Mouse (Mus musculus): ENCODE data around the gene Tmem258. TPM values are rescaled to one million over a fixed set of nuclear protein-coding genes. Genes with fewer than 3 reads are reported as not detected.

Gene Tmem258
- polyA plus RNA-seq (2015; fragmentation: Illumina TruSeq; extraction: RNeasy Lipid Tissue Mini Kit (QIAGEN cat#74804); ENCODE audit: low read depth, low replicate concordance): 106 TPM

DNA sequence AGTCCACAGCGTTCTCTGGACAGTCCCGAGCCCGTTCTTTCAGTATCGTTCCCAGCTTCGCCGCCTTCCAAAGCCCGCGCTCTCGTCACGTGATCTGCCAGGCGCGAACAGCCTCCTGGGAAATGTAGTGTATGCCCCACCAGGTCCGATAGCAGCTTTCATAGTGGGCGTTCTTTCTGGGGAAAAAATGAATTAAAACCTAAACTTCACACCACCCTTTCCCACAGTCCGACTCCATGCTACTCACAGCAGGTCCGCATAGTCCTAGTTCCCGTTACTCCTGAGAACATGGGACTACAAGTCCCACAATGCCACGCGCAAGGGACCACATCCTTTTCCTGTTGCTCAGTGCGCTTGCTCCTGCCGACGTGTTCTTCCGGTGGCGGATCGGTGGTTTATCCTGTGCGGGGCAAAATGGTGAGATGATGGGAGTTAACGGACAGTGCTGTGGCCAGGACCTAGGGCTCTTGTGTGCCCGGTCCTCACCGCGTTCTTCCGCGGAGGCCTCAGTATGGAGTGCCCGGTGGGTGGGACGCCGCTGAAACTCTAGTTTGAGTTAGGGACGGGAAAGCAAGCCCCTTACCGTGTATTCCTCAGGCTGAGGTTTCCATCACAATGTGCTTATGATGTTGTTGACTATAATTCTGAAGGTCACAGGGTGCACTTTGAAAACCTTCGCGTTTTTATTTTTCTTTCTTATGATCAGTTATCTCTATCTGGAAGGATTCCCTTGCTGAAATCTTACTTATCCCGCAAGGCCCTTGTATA is at the start of gene Tmem258, which contains the start of gene Fen1:
Gene Tmem258 (plus strand): TSS at position 167 of the 768 bp plus-strand sequence.
Gene Fen1 (minus strand): TSS at position 322 of the 768 bp plus-strand sequence.

DNA sequence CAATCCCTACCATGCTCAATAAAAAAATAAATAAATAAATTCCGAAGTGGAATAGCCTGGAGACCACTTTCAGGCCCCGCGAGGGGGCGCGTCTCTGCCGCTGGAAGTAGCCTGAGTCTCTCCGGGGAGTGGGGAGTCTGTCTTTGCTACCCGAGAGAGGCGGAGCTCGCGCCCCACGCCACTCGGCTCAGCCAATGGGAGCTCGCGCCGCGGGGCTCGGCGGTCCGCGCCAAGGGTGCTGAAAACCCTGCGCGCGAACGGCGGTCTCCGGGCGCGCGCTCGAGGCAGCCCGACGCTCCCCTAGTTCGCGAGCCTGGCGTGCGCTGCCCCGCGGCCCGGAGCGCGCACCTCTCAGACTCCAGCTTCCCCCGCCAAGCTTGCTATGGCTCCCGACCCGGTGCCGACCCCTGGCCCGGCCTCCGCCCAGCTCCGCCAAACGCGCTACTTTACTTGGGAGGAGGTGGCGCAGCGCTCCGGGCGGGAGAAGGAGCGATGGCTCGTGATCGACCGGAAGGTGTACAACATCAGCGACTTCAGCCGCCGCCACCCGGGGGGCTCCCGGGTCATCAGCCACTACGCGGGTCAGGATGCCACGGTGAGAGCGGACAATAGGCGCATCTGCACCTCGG is 21.0 kb upstream of the Tmem258 start, which contains the start of gene Fads1:
Gene Fads1 (plus strand): TSS at position 219 of the 629 bp plus-strand sequence.

DNA sequence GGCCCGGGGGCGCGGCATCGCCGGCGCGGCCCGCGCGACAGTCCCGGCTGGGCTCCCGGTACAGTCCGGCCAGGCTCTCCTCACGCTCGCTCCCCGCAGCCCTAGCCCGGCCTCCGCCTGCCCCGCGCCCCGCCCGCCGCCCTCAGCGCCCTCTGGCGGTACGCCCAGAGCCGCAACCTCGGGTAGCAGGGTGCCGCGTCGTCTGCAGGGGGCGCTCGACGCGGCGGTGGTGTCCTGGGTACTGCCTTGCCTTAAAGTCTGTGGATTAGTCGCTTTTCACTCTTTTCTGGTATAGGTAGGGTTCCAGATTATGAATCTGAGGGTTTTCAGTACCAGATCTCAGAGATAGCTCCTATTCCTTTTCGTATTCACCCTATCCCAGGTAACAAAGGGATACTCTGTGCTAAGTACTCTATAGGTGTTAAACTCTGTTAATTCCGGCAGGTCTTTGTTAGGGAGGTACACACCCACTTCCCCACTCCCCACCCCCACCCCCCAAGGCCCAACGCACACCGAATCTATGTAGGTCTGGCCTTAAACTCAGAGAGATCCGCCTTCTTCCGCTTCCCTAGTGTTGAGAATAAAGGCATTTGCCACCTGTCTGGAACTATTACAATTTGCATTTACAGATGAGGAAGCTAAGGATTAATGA is 37.0 kb downstream of the Tmem258 start, which contains the start of gene Myrf:
Gene Myrf (minus strand): TSS at position 95 of the 652 bp plus-strand sequence.

Other genes starting within 250 kb of the Tmem258 start
- 5,812 TPM for gene Fth1, start 223.4 kb upstream of the Tmem258 start, polyA plus RNA-seq (2015; fragmentation: Illumina TruSeq; extraction: RNeasy Lipid Tissue Mini Kit (QIAGEN cat#74804); ENCODE audit: low read depth, low replicate concordance)
- gene Best1, start 202.4 kb upstream of the Tmem258 start, polyA plus RNA-seq (2015; fragmentation: Illumina TruSeq; extraction: RNeasy Lipid Tissue Mini Kit (QIAGEN cat#74804); ENCODE audit: low read depth, low replicate concordance): 2.2 TPM
- gene Rab3il1, start 202.3 kb upstream of the Tmem258 start, polyA plus RNA-seq (2015; fragmentation: Illumina TruSeq; extraction: RNeasy Lipid Tissue Mini Kit (QIAGEN cat#74804); ENCODE audit: low read depth, low replicate concordance): 11.3 TPM
- gene Fads3, start 162.4 kb upstream of the Tmem258 start, polyA plus RNA-seq (2015; fragmentation: Illumina TruSeq; extraction: RNeasy Lipid Tissue Mini Kit (QIAGEN cat#74804); ENCODE audit: low read depth, low replicate concordance): 24.2 TPM
- gene Fads2, start 102.3 kb upstream of the Tmem258 start, polyA plus RNA-seq (2015; fragmentation: Illumina TruSeq; extraction: RNeasy Lipid Tissue Mini Kit (QIAGEN cat#74804); ENCODE audit: low read depth, low replicate concordance): 125 TPM
- gene Fads1, start 21.1 kb upstream of the Tmem258 start, polyA plus RNA-seq (2015; fragmentation: Illumina TruSeq; extraction: RNeasy Lipid Tissue Mini Kit (QIAGEN cat#74804); ENCODE audit: low read depth, low replicate concordance): 168 TPM
- gene Fen1, start 155 bp downstream of the Tmem258 start, polyA plus RNA-seq (2015; fragmentation: Illumina TruSeq; extraction: RNeasy Lipid Tissue Mini Kit (QIAGEN cat#74804); ENCODE audit: low read depth, low replicate concordance): 12.3 TPM
- 27.4 TPM for gene Myrf, start 36.7 kb downstream of the Tmem258 start, polyA plus RNA-seq (2015; fragmentation: Illumina TruSeq; extraction: RNeasy Lipid Tissue Mini Kit (QIAGEN cat#74804); ENCODE audit: low read depth, low replicate concordance)
- 48.5 TPM for gene Dagla, start 100.9 kb downstream of the Tmem258 start, polyA plus RNA-seq (2015; fragmentation: Illumina TruSeq; extraction: RNeasy Lipid Tissue Mini Kit (QIAGEN cat#74804); ENCODE audit: low read depth, low replicate concordance)
- 134 TPM for gene Syt7, start 185.1 kb downstream of the Tmem258 start, polyA plus RNA-seq (2015; fragmentation: Illumina TruSeq; extraction: RNeasy Lipid Tissue Mini Kit (QIAGEN cat#74804); ENCODE audit: low read depth, low replicate concordance)

Data from brain, adult 10 weeks (tissue).